Mouse (Mus musculus): ENCODE measurements around the gene Mllt6. TPM values are rescaled to one million over a fixed set of nuclear protein-coding genes. Genes with fewer than 3 reads are reported as not detected.
"Not testable (repeated sequence)": the region's sequence is repeated elsewhere in the genome, so short reads cannot be mapped to it uniquely, and the experiment has no call there.

Mllt6 gene
- total and polyA plus RNA-seq, 3 experiments, result 24.3 to 55.6 (median 43.0) TPM

DNA sequence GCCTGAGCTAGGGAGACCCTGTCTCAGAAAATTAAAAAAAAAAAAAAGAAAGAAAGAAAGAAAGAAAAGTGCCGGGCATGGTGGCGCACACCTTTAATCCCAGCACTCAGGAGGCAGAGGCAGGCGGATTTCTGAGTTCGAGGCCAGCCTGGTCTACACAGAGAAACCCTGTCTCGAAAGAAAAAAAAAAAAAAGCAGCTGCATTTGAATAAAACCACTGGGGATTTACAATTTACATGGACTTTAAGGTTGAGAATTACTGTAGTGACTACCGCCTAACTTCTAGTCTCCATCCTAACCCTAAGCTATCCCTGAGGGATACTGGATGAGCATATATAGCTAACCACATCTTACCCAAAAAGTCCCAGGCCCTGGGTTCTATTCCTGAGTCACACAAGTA lies 5.2 kb upstream of the Mllt6 start:
- H3K27me3 ChIP-seq (replicated peaks); H3K79me2 ChIP-seq (replicated peaks; ENCODE audit: control insufficient read depth, extremely low read depth, insufficient read depth, poor library complexity, severe bottlenecking); H3K9me3 ChIP-seq (replicated peaks; ENCODE audit: low read length); dilution Hi-C loops (cut with MboI; ENCODE audit: extremely low pct_ligation_motif_present, extremely low pct_unique_long_range_greater_than_20kb, low sequenced_read_pairs); in situ Hi-C loops (cut with MboI; ENCODE audit: low pct_ligation_motif_present, low pct_unique_long_range_greater_than_20kb, low sequenced_read_pairs): not testable (repeated sequence)
- Histone ChIP-seq H3K36me3 (replicated peaks in 1 of 2; ENCODE audit: control insufficient read depth in 1 of 2, insufficient read depth in 1 of 2, low read length in 1 of 2) (peaks cover 17 to 47% of the 10 kb centered on the region in 2 experiments), H3K4me3 (replicated peaks in 1 of 3; ENCODE audit: low read depth in 2 of 3, low read length in 2 of 3, poor library complexity in 1 of 3) (peak overlapping the region; percentile 5 to 88 (median 82)), H3K4me2 (ENCODE audit: insufficient read depth, low read depth, poor library complexity, severe bottlenecking) (peak overlapping the region; percentile 87), H3K9ac (ENCODE audit: insufficient read depth, low read depth) (peak overlapping the region; percentile 82; the same call in 1 of the 2 replicates), H3K4me1 (ENCODE audit: control insufficient read depth in 1 of 2, insufficient read depth in 2 of 2) (peaks cover 17 to 48% of the 10 kb centered on the region in 2 experiments), H3K27ac (ENCODE audit: insufficient read depth, low read depth) (peak overlapping the region; percentile 98)
- 0 out of 2 replicates have a peak, but pooled peaks have one; percentile 26 for TF ChIP-seq TBP (conservative IDR thresholded peaks at IDR 0.05; ENCODE audit: low read depth, low read length)
- peak; percentile 94 for TF ChIP-seq ZNF384 (IDR thresholded peaks at IDR 0.05; ENCODE audit: low read depth, low read length)
- DNase-seq (ENCODE audit: extremely low read depth), result peak; percentile 56

DNA sequence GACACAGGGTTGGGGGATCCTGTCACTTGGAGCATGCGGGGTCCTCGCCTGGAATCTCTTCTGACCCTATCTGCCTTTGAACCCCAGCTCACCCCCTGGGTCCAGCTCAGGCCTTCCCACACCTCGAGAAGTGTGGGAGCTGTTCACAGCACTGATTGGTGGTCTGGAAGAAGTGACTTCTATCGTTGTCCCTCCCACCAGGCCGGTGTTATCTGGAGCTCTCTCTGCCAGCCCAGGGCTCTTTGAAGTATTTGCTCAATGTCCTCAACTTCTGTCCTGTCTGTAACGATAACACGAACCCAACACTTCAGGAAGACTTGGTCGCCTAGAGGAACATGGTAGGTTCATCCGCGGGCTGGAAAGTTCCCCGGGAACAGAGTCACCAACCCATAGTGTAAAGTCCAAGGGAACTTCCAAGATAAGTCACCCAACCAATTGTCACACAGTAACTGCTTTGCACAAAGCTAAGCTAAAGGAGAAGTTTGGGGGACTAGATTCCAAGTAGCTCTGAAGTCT lies 4.4 kb upstream of the Mllt6 start:
- peak overlapping the region; percentile 87 for H3K4me2 ChIP-seq (ENCODE audit: insufficient read depth, low read depth, poor library complexity, severe bottlenecking)
- no peaks in the 10 kb centered on the region for H3K27me3 ChIP-seq (replicated peaks)
- dilution Hi-C loops (cut with MboI; ENCODE audit: extremely low pct_ligation_motif_present, extremely low pct_unique_long_range_greater_than_20kb, low sequenced_read_pairs), result no loop called here
- in situ Hi-C loops (cut with MboI; ENCODE audit: low pct_ligation_motif_present, low pct_unique_long_range_greater_than_20kb, low sequenced_read_pairs), result no loop called here
- peak overlapping the region; percentile 98 for H3K27ac ChIP-seq (ENCODE audit: insufficient read depth, low read depth)
- TF ChIP-seq MYC (IDR thresholded peaks at IDR 0.05; ENCODE audit: low read depth, low read length) (no peak), KAT2A (IDR thresholded peaks at IDR 0.05; ENCODE audit: insufficient replicate concordance, low read length) (0 out of 2 replicates have a peak, but pooled peaks have one; percentile 20), RCOR1 (conservative IDR thresholded peaks at IDR 0.05; ENCODE audit: low read depth, low read length) (no peak), UBTF (IDR thresholded peaks at IDR 0.05; ENCODE audit: low read depth, low read length) (no peak), NELFE (IDR thresholded peaks at IDR 0.05; ENCODE audit: low read depth, low read length) (peak; percentile 8; the same call in 1 of the 2 replicates), MEF2A (IDR thresholded peaks at IDR 0.05; ENCODE audit: borderline replicate concordance, low read depth, low read length) (no peak)
- peak overlapping the region; percentile 82 for H3K9ac ChIP-seq (ENCODE audit: insufficient read depth, low read depth)
- no peak for DNase-seq (ENCODE audit: extremely low read depth)
- peaks cover 14 to 42% of the 10 kb centered on the region in 2 experiments for H3K36me3 ChIP-seq (replicated peaks in 1 of 2; ENCODE audit: control insufficient read depth in 1 of 2, insufficient read depth in 1 of 2, low read length in 1 of 2)
- H3K4me1 ChIP-seq (ENCODE audit: control insufficient read depth in 1 of 2, insufficient read depth in 2 of 2), result peaks cover 17 to 48% of the 10 kb centered on the region in 2 experiments
- H3K4me3 ChIP-seq (replicated peaks in 1 of 3; ENCODE audit: low read depth in 2 of 3, low read length in 2 of 3, poor library complexity in 1 of 3), result peak overlapping the region; percentile 82 to 88 (median 87)
- H3K9me3 ChIP-seq (replicated peaks; ENCODE audit: low read length), result peaks cover 3% of the 10 kb centered on the region
- peaks cover 18% of the 10 kb centered on the region for H3K79me2 ChIP-seq (replicated peaks; ENCODE audit: control insufficient read depth, extremely low read depth, insufficient read depth, poor library complexity, severe bottlenecking)

DNA sequence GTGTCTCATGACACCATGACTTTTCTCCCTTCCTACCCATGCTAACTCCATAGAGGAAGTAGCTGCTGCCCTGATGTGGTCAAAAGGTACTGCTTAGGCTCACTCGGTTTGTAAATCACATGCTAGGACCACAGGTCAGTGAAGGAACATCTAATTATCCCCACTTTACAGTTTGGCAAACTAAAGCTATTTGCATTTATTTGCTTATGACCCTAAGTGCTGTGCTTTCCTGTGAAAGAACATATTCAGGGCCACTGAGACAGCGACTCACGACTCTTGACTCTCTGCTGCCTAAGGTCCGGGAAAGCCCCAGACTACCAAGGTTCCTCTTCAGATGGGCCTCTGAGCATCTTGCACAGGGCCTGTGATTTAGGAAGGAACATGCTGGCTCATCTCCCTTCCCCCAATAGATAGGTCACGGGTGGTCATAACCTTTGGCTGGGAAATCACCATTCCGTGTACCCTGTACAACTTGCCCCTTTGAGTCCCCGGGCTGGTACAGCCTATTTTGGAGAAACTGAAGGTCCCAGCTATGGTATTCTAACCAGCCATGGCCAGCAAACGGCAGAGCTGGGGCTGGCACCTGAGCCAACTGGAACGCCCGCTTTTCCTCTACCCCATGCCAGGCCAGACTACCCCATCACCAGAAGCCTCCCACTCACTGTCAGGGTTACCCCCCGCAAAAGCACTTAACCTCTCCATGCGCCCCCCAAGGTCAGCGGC lies 3.8 kb upstream of the Mllt6 start:
- Histone ChIP-seq H3K4me3 (replicated peaks in 1 of 3; ENCODE audit: low read depth in 2 of 3, low read length in 2 of 3, poor library complexity in 1 of 3) (peak overlapping the region; percentile 82 to 88 (median 87)), H3K4me1 (ENCODE audit: control insufficient read depth in 1 of 2, insufficient read depth in 2 of 2) (peaks cover 17 to 42% of the 10 kb centered on the region in 2 experiments), H3K9me3 (replicated peaks; ENCODE audit: low read length) (no peaks in the 10 kb centered on the region), H3K4me2 (ENCODE audit: insufficient read depth, low read depth, poor library complexity, severe bottlenecking) (peak overlapping the region; percentile 87), H3K27ac (ENCODE audit: insufficient read depth, low read depth) (peak overlapping the region; percentile 98), H3K79me2 (replicated peaks; ENCODE audit: control insufficient read depth, extremely low read depth, insufficient read depth, poor library complexity, severe bottlenecking) (peaks cover 24% of the 10 kb centered on the region), H3K9ac (ENCODE audit: insufficient read depth, low read depth) (peak overlapping the region; percentile 100), H3K27me3 (replicated peaks) (no peaks in the 10 kb centered on the region), H3K36me3 (replicated peaks in 1 of 2; ENCODE audit: control insufficient read depth in 1 of 2, insufficient read depth in 1 of 2, low read length in 1 of 2) (peaks cover 14 to 36% of the 10 kb centered on the region in 2 experiments)
- peak; percentile 99 for DNase-seq (ENCODE audit: extremely low read depth)
- in situ Hi-C loops (cut with MboI; ENCODE audit: low pct_ligation_motif_present, low pct_unique_long_range_greater_than_20kb, low sequenced_read_pairs), result no loop called here
- dilution Hi-C loops (cut with MboI; ENCODE audit: extremely low pct_ligation_motif_present, extremely low pct_unique_long_range_greater_than_20kb, low sequenced_read_pairs), result no loop called here
- TF ChIP-seq RCOR1 (conservative IDR thresholded peaks at IDR 0.05; ENCODE audit: low read depth, low read length), result peak; percentile 91
- no peak for TF ChIP-seq GABPA (IDR thresholded peaks at IDR 0.05; ENCODE audit: insufficient replicate concordance, low read depth, low read length)
- peak; percentile 88 for TF ChIP-seq IRF4 (IDR thresholded peaks at IDR 0.05; ENCODE audit: low read depth, low read length)
- TF ChIP-seq HCFC1 (IDR thresholded peaks at IDR 0.05; ENCODE audit: low read depth, low read length), result peak; percentile 68
- TF ChIP-seq MYC (IDR thresholded peaks at IDR 0.05; ENCODE audit: low read depth, low read length), result peak; percentile 95
- TF ChIP-seq KAT2A (IDR thresholded peaks at IDR 0.05; ENCODE audit: insufficient replicate concordance, low read length), result 0 out of 2 replicates have a peak, but pooled peaks have one; percentile 58
- TF ChIP-seq TCF12 (IDR thresholded peaks at IDR 0.05; ENCODE audit: low read depth, low read length), result peak; percentile 89
- TF ChIP-seq ZC3H11A (IDR thresholded peaks at IDR 0.05; ENCODE audit: low read depth, low read length), result no peak
- TF ChIP-seq ZNF384 (IDR thresholded peaks at IDR 0.05; ENCODE audit: low read depth, low read length), result peak; percentile 63
- peak; percentile 92 for TF ChIP-seq ETS1 (conservative IDR thresholded peaks at IDR 0.05; ENCODE audit: low read depth, low read length)
- peak; percentile 87 for TF ChIP-seq CHD1 (IDR thresholded peaks at IDR 0.05; ENCODE audit: low read depth, low read length)
- TF ChIP-seq MAZ (IDR thresholded peaks at IDR 0.05; ENCODE audit: low read depth, low read length), result peak; percentile 51; the same call in 1 of the 2 replicates
- TF ChIP-seq JUND (conservative IDR thresholded peaks at IDR 0.05; ENCODE audit: low read depth, low read length), result peak; percentile 58
- TF ChIP-seq SMC3 (IDR thresholded peaks at IDR 0.05; ENCODE audit: low read depth, low read length), result peak; percentile 37; the same call in 1 of the 2 replicates
- peak; percentile 49 for TF ChIP-seq JUN (IDR thresholded peaks at IDR 0.05; ENCODE audit: insufficient read depth, low read depth, low read length)
- peak; percentile 96 for TF ChIP-seq ZKSCAN1 (IDR thresholded peaks at IDR 0.05; ENCODE audit: borderline replicate concordance, low read depth, low read length)
- peak; percentile 75 for TF ChIP-seq ZMIZ1 (IDR thresholded peaks at IDR 0.05; ENCODE audit: low read depth, low read length)
